Mouse (Mus musculus) spleen, adult 2 months (tissue): ENCODE results near the gene Jpt1. TPM values are rescaled to one million over a fixed set of nuclear protein-coding genes. Genes with fewer than 3 reads are reported as not detected.
A peak's percentile ranks its signal among the peaks of the same experiment; 100 is the strongest.

Experiments used
- DNase-seq, 2 experiments: peaks; one replicate each; pipeline versions ENCODE4 v3.0.0 to v3.0.0-alpha.2; 2012 to 2021; ENCODE audit warnings: low spot score in 2 of 2, low read depth in 1 of 2
- H3K27ac ChIP-seq: fragments of 200-500 bp; 2 replicates; pipeline ENCODE4 v1.5.1; 2012; ENCODE audit warnings: low read length, inconsistent platforms; ENCODE audit not compliant: insufficient read depth
- H3K27me3 ChIP-seq: fragments of 200-500 bp; 2 replicates; pipeline ENCODE4 v1.6.1; 2012; ENCODE audit warnings: mild to moderate bottlenecking, moderate library complexity, low read length, inconsistent platforms; ENCODE audit not compliant: control insufficient read depth, insufficient read depth
- H3K36me3 ChIP-seq: fragments of 200-500 bp; 2 replicates; pipeline ENCODE4 v1.6.1; 2012; ENCODE audit warnings: mild to moderate bottlenecking, low read length, inconsistent platforms; ENCODE audit not compliant: control insufficient read depth, insufficient read depth
- H3K4me1 ChIP-seq: fragments of 200-500 bp; 2 replicates; pipeline ENCODE4 v1.6.1; 2011; ENCODE audit warnings: inconsistent platforms; ENCODE audit not compliant: control insufficient read depth, insufficient read depth, insufficient read length
- H3K4me3 ChIP-seq: fragments of 200-500 bp; 2 replicates; pipeline ENCODE4 v1.5.1; 2011; ENCODE audit warnings: mild to moderate bottlenecking, inconsistent platforms; ENCODE audit not compliant: insufficient read depth, insufficient read length; ENCODE audit errors: extremely low read depth
- CTCF ChIP-seq: fragments of 200-500 bp; IDR thresholded peaks from 2 replicates; pipeline ENCODE4 v1.5.1; 2011; ENCODE audit warnings: mild to moderate bottlenecking, inconsistent platforms; ENCODE audit not compliant: insufficient read depth, insufficient read length, insufficient replicate concordance; ENCODE audit errors: extremely low read depth
- POLR2A ChIP-seq: fragments of 200-500 bp; IDR thresholded peaks from 2 replicates; pipeline ENCODE4 v1.6.1; 2011; ENCODE audit warnings: low read depth, low read length, inconsistent platforms
- WGBS: fragments of 180-500 bp; shearing (Covaris S2); methylation state at CpG from one replicate; pipeline ENCODE4 v1.1.7; 2018; 5-methylcytosine and 5-hydroxymethylcytosine counted together
- polyA plus RNA-seq: library from polyadenylated mRNA; depleted of rRNA; stranded (reverse); fragments of >200 nt; gene quantifications from 2 replicates; pipeline ENCODE4 v1.2.3, GENCODE M21; 2012; rRNA removed

Jpt1 gene
- polyA plus RNA-seq, 1 experiment: 178 TPM

GRCm38 (mm10) chr11:115453306-115453705 is 60.9 kb downstream of the Jpt1 start:
- Histone ChIP-seq H3K36me3 (no peaks in the 10 kb centered on the region), H3K27ac (no peak overlapping the region), H3K27me3 (no peaks in the 10 kb centered on the region), H3K4me3 (no peak overlapping the region), H3K4me1 (peaks cover 5% of the 10 kb centered on the region; the same call in 1 of the 2 replicates)
- no peak for DNase-seq
- 75% methylated on average over 4 of the region's 4 CpGs for WGBS
- TF ChIP-seq POLR2A (no peak), CTCF (no peak)

- peaks cover 5% of the 10 kb centered on the region; the same call in 1 of the 2 replicates for H3K4me1 ChIP-seq
- no peaks in the 10 kb centered on the region for H3K36me3 ChIP-seq
- TF ChIP-seq POLR2A (no peak), CTCF (no peak)
- no peak overlapping the region for H3K4me3 ChIP-seq
- peak overlapping the region; percentile 76 for H3K27ac ChIP-seq
- 19% methylated on average over 7 of the region's 7 CpGs for WGBS
- no peak for DNase-seq
- no peaks in the 10 kb centered on the region for H3K27me3 ChIP-seq
Observed at GRCm38 (mm10) chr11:115452281-115452860, 61.8 kb downstream of the Jpt1 start.

GRCm38 (mm10) chr11:115451781-115452241 is 62.4 kb downstream of the Jpt1 start:
- Histone ChIP-seq H3K27ac (peak overlapping the region; percentile 76), H3K36me3 (no peaks in the 10 kb centered on the region), H3K4me1 (peaks cover 5% of the 10 kb centered on the region; the same call in 1 of the 2 replicates), H3K27me3 (no peaks in the 10 kb centered on the region), H3K4me3 (no peak overlapping the region)
- DNase-seq: peak; percentile 16 to 61
- 34% methylated on average over 8 of the region's 8 CpGs for WGBS
- TF ChIP-seq POLR2A: no peak
- TF ChIP-seq CTCF: no peak

GRCm38 (mm10) chr11:115450176-115450575 is 64.0 kb downstream of the Jpt1 start:
- 92% methylated on average over 7 of the region's 7 CpGs for WGBS
- Histone ChIP-seq H3K27me3 (no peaks in the 10 kb centered on the region), H3K4me3 (no peak overlapping the region), H3K27ac (no peak overlapping the region), H3K4me1 (peaks cover 5% of the 10 kb centered on the region; the same call in 1 of the 2 replicates), H3K36me3 (no peaks in the 10 kb centered on the region)
- no peak for TF ChIP-seq POLR2A
- no peak for DNase-seq

GRCm38 (mm10) chr11:115448998-115449397 is 65.2 kb downstream of the Jpt1 start:
- Histone ChIP-seq H3K4me1 (peaks cover 5% of the 10 kb centered on the region; the same call in 1 of the 2 replicates), H3K27me3 (no peaks in the 10 kb centered on the region), H3K36me3 (no peaks in the 10 kb centered on the region), H3K4me3 (no peak overlapping the region), H3K27ac (no peak overlapping the region)
- WGBS: 85% methylated on average over 7 of the region's 7 CpGs
- DNase-seq: no peak
- TF ChIP-seq POLR2A: no peak
- no peak for TF ChIP-seq CTCF

GRCm38 (mm10) chr11:115448075-115448474 is 66.1 kb downstream of the Jpt1 start:
- WGBS: 90% methylated on average over 16 of the region's 16 CpGs
- no peak overlapping the region for H3K27ac ChIP-seq
- no peak for DNase-seq
- TF ChIP-seq POLR2A (no peak), CTCF (no peak)
- H3K27me3 ChIP-seq: no peaks in the 10 kb centered on the region
- H3K4me1 ChIP-seq: peaks cover 5% of the 10 kb centered on the region; the same call in 1 of the 2 replicates
- H3K36me3 ChIP-seq: no peaks in the 10 kb centered on the region
- no peak overlapping the region for H3K4me3 ChIP-seq

Other genes starting within 250 kb of the Jpt1 start
- gene Grin2c, start 247.1 kb downstream of the Jpt1 start, polyA plus RNA-seq: 9.5 and 13.7 TPM in 2 replicates
- 18.7 and 24.6 TPM in 2 replicates for gene Fdxr, start 237.3 kb downstream of the Jpt1 start, polyA plus RNA-seq
- 1.1 TPM in 2 replicates for gene Fads6, start 216.7 kb downstream of the Jpt1 start, polyA plus RNA-seq
- not detected in 2 replicates for gene Otop2, start 207.2 kb downstream of the Jpt1 start, polyA plus RNA-seq
- gene Ush1g, start 192.3 kb downstream of the Jpt1 start, polyA plus RNA-seq: 2.0 TPM in 2 replicates
- gene Otop3, start 179.7 kb downstream of the Jpt1 start, polyA plus RNA-seq: not detected in 2 replicates
- 17.9 and 18.3 TPM in 2 replicates for gene Hid1, start 146.6 kb downstream of the Jpt1 start, polyA plus RNA-seq
- gene Cdr2l, start 132.5 kb downstream of the Jpt1 start, polyA plus RNA-seq: 7.0 and 8.4 TPM in 2 replicates
- gene Mrpl58, start 110.6 kb downstream of the Jpt1 start, polyA plus RNA-seq: 42.8 and 48.3 TPM in 2 replicates
- 34.5 and 40.4 TPM in 2 replicates for gene Atp5h, start 94.4 kb downstream of the Jpt1 start, polyA plus RNA-seq
- gene Kctd2, start 94.3 kb downstream of the Jpt1 start, polyA plus RNA-seq: 21.8 and 24.5 TPM in 2 replicates
- not detected in 2 replicates for gene Trim80, start 73.8 kb downstream of the Jpt1 start, polyA plus RNA-seq
- 8.0 and 8.8 TPM in 2 replicates for gene Slc16a5, start 51.9 kb downstream of the Jpt1 start, polyA plus RNA-seq
- gene Armc7, start 38.7 kb downstream of the Jpt1 start, polyA plus RNA-seq: 31.0 and 40.3 TPM in 2 replicates
- gene Nt5c, start 22.5 kb downstream of the Jpt1 start, polyA plus RNA-seq: 59.1 and 73.6 TPM in 2 replicates
- 25.8 and 28.3 TPM in 2 replicates for gene Sumo2, start 21.9 kb upstream of the Jpt1 start, polyA plus RNA-seq
- gene Nup85, start 50.0 kb upstream of the Jpt1 start, polyA plus RNA-seq: 41.4 and 42.4 TPM in 2 replicates
- 10.6 and 13.6 TPM in 2 replicates for gene Mrps7, start 89.5 kb upstream of the Jpt1 start, polyA plus RNA-seq
- gene Gga3, start 89.7 kb upstream of the Jpt1 start, polyA plus RNA-seq: 39.4 and 40.9 TPM in 2 replicates
- 175 and 210 TPM in 2 replicates for gene Mif4gd, start 98.6 kb upstream of the Jpt1 start, polyA plus RNA-seq
- 64.0 and 82.0 TPM in 2 replicates for gene Slc25a19, start 113.9 kb upstream of the Jpt1 start, polyA plus RNA-seq
- gene Grb2, start 194.2 kb upstream of the Jpt1 start, polyA plus RNA-seq: 74.4 and 74.7 TPM in 2 replicates